Mouse (Mus musculus) heart, postnatal 0 days (tissue): ENCODE data around the gene Slc43a3.

ENCODE experiments used
- CTCF ChIP-seq: IDR thresholded peaks from 2 replicates; pipeline ENCODE4 v1.5.1; 2016; ENCODE audit warnings: antibody characterized with exemption, control low read depth, low read depth
- EP300 ChIP-seq: IDR thresholded peaks from 2 replicates; pipeline ENCODE4 v1.6.1; 2016; ENCODE audit warnings: antibody characterized with exemption, low read depth

DNA sequence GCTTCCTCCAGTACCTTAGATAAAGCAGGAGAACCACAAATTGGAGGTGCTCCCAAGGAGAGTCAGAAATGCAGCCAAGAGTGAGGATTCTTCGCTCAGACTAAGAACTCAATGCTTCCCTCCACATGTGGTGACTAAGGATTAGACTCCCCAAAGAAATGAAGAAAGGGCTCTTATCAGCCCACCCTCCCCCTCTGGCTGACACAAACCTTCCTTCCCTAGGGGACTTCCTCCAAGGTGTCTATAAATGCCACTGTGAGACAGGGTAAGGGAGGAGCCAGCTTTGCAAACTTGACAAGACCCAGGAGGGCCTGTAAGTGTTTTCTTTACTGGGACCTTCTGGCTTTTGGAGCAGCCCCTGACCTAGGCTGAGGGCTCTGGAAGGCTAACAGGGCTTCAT, 43.8 kb downstream of the Slc43a3 start, which contains the start of gene Prg2:
- TF ChIP-seq CTCF (no peak), EP300 (no peak)
